Mouse (Mus musculus) gastrocnemius, postnatal 10 days (tissue): Measurements from ENCODE around the gene Elmo3. TPM values are rescaled to one million over a fixed set of nuclear protein-coding genes. Genes with fewer than 3 reads are reported as not detected.

Experiments used
- DNase-seq: peaks from one replicate; pipeline ENCODE4 v3.0.0; 2021; ENCODE audit warnings: mixed read lengths
- total RNA-seq, 2 experiments: library from RNA; stranded (reverse); gene quantifications; 2 replicates each; pipeline ENCODE4 v1.2.3; 2021

Elmo3 gene
- total RNA-seq, 2 experiments from 2014 or later, result 0.77 to 0.80 TPM

DNA sequence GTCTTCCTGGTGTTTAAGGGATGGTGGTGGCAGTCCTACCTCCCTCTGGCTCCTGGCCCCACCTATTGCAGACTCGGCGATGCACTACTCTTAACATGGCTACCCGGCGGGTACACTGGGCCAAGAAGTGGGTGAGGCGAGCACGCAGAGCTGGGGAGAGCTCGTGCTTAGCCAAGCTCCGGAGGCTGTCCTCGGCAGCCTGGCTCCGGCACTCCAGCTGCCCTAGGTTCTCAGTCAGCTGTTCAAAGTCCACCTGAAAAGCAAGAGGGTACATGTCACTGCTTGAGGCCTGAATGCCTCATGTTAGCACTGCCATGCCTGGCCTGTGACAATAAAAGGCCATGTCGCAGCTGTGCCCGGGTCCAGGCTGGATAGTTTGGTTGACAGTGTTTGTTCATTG lies 24.9 kb downstream of the Elmo3 start:
- no peak for DNase-seq

DNA sequence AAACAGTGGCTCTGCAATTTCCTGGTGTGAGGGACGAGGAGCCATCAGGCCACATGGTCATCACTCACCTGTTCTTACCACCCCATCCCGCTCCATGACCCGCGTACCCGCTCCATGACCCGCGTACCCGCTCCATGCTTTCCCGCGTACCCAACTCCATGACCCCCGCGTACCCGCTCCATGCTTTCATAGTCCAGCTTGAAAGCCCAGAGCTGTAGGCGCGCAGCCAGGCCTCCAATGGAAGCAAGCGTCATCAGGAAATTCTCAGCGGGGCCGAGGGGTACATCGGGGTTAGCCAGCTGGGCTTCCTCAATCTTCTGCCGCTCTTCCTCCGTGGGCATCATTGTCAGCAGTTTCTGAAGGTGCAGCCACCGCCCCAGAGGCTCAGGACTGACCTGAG lies 26.1 kb downstream of the Elmo3 start:
- DNase-seq, result no peak

DNA sequence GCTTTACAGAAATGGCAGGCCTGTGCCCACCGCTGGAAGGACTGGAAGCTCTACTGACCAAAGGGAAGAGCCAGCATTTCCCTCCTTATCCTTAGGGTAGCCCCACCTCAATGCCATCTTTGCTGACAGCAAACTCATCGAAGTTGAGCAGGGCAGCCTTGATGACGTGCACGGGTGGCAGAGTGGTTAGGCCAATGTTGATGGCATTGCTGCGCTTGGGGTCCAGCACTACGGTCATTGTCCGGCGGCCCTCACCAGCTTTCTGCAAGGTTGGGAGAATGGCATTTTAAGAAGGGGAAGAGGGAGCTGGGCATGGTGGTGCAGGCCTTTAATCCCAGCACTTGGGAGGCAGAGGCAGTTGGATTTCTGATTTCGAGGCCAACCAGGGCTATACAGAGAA lies 26.5 kb downstream of the Elmo3 start:
- no peak for DNase-seq

- no peak for DNase-seq
These were observed 27.1 kb downstream of the Elmo3 start for GRCm38 (mm10) chr8:105332523-105332922.

DNA sequence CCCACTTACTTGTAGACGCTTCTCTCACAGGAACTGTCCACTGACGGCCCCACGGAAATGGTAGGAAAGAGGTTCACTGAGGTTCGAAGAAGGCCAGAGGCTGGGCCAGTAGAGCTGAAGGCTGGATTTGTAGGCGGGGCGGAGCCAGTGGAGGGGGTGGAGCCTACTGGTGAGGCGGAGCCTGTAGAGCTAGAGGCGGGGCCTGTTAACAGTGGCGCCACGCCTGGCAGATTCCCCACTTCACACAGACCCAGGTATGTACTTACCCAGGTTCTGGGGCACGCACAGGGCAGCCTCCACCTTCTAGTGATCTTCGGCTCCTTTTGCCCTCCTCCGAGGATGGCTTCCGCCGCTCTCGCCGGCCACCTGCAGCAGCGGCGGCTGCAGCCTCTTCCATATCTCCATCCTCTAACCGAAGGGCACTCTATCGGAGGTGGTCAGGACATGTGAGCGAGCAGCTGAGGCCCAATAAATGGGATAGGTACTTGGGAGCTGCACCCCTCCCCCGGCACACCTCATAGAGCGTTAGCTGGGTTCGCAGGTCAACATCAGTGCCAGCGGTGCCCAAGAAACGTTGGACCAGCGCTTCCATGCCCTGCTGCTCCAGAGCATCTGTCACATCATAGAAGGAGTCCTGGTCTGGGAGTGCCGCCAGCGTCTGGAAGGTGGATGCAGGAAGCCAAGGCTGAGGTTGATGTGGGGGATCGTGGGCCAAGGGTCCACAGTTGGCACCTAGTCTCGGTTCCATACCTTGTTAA lies 31.2 kb downstream of the Elmo3 start:
- DNase-seq, result no peak

DNA sequence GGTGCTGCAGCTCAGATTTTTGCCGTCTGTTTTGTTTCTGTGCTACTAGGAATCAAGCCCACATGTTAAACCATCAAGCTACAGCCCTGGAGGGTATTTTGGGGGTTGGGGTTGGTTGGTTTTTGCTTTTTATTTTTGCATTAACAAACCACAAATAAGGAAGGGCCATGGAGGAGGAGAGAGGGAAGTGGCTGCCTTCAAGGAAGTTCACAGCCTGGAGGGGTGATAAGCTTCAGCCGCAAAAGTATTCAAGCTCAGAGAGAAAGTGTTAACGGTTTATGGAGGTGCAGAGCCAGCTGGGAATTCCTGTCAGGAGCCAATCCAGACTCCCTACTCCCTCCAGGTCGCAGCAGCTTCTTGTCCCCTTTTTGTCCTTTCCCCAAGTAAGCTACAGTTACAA lies 33.6 kb downstream of the Elmo3 start:
- DNase-seq, result no peak

- DNase-seq, result no peak
These were observed 34.7 kb downstream of the Elmo3 start for GRCm38 (mm10) chr8:105339886-105340635.

DNA sequence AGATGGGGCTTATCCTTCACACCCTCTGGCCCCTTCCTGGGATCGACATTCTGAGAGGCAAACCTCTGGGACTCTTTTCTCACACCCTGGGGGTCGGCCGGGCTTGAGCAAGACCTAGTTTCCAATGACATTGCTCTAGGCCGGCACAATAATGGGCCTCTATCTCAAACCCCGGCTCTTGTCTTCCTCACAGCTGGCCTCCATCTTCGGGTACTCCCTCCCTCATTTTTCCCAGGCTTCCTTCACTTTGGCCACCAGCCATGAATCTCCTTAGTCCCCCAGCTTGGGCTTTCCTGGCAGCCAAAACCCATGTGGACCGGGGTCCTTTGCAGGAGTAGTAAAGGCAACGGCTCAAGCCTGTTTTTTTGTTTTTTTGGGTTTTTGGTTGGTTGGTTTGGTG lies 36.0 kb downstream of the Elmo3 start:
- DNase-seq, result no peak

- no peak for DNase-seq
These were observed 37.4 kb downstream of the Elmo3 start for GRCm38 (mm10) chr8:105342768-105343167.

- DNase-seq, result no peak
These were observed 38.6 kb downstream of the Elmo3 start for GRCm38 (mm10) chr8:105343791-105344574.

GRCm38 (mm10) chr8:105345061-105345975 lies 39.9 kb downstream of the Elmo3 start:
- DNase-seq, result no peak

DNA sequence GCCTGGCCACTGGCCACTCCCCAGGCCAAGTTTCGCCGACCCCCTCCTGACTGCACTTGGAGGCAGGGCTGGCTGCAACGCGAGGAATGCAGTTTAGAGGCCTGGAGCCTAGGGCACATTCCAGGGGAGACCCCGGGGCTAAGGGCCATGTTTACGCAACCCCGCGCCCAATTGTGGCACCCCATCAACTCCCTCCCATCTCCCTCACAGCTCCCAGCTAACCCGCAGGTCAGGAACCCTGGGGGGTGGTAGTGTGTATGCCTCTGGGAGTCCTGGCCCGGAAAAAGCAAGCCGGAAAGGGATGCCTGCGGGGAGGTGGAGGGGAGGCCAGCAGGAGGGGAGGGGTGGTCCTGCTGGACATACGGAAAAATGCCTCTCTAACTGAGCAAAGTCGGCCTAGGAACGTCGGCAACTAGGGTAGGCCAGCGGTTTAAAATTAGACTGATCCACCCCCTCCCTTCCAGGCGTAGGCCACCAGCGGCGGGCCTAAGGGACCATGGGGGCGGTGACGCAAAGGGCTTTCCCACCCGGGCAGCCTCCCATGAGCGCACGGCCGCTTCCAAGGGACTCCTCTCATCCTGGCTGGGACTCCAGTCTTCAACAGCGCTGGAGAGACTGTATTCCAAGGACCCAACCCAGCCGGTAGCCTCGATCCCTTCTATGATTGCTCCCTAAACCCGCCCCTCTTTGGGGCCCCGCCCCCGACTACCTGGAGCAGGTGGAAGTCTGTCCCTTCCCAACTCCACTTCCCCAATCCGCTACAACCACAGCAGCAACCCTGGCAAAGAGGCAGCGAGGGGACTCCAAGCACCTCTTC lies 41.4 kb downstream of the Elmo3 start:
- DNase-seq, result peak; percentile 77

- peak; percentile 88 for DNase-seq
These were observed 42.2 kb downstream of the Elmo3 start, which contains the start of gene Fhod1 for GRCm38 (mm10) chr8:105347428-105348221. Gene Fhod1 (minus strand): TSS chr8:105347953.

DNA sequence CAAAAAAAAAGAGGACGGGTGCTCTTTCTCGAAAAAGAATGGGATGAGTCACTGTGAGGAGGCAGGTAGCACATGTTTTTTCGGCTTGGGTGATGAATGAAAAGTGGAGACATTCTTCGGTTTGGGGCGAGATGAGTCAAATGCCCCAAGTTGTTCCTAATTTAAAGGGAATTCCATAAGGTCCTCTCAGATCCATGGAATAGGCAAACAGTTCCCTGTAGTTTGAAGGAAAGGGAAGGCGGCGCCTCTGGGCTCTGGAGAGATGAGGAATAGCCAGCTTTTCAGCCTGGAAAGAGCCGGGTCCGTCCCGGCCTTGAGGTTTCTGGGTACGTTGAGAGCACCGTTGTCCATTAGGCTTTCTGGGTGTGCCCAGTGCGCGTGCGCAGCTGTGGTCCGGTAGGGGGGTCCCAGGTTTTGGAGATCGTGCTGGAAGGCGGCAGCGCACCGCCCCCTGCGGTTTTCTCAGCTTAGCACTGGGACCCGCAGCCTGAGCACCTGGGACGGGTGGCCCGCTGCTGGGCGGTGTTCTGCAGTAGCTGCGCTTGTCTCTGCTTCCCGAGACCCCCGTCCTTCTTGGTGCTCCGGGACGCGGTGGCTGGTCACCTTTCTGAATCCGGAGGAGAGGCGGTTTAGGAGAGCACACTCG lies 43.2 kb downstream of the Elmo3 start, which contains the start of gene Slc9a5:
Slc9a5 (plus strand) TSS at position 394 of the 646 bp plus-strand sequence.
- peak; percentile 50 for DNase-seq

DNA sequence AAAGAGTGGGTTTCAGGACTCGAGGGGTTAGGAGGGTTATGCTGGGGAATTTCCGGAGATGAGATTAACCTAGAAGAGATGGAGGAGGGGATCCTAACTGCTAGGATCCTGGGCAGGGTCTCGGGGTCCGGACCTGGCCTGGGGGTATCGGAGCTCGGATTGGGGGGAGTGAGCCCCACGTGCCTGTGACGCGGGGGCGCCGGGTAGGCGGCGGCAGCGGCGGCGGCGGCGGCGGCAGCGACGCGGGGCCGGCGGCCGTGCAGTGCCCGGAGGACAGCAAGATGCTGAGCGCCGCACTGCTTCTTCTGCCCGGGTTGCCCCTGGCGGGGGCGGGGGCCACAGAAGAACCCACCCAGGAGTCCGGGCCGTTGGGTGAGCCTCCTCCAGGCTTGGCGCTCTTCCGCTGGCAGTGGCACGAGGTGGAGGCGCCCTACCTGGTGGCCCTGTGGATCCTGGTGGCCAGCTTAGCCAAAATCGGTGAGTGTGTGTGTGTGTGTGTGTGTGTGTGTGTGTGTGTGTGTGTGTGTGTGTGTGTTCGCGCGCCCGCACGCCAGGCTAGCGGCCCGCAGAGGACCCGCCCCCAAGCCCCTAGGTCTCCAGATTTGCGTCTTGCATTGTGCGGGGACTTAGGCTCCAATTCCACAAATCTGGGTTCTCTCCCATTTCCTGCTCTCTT lies 43.8 kb downstream of the Elmo3 start:
- DNase-seq, result no peak

DNA sequence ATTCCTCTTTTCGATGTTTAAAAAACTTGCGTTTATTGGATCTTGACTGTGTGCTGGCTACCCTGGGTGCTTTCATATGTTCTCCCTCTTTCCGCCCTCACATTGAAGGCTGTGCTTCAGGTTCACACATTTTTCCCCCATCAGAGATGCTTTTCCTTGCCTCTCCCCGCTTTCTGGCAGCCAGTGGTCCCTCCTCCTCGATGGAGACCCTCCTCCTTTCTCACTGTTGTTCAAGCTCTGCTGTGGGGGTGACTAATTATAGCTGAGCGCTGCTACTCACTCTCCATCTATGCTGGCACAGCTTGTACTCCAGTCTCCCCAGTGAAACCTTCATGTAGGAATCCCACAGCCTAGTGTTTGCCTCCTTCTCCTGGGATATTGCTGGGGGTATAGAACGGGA lies 44.8 kb downstream of the Elmo3 start:
- no peak for DNase-seq

DNA sequence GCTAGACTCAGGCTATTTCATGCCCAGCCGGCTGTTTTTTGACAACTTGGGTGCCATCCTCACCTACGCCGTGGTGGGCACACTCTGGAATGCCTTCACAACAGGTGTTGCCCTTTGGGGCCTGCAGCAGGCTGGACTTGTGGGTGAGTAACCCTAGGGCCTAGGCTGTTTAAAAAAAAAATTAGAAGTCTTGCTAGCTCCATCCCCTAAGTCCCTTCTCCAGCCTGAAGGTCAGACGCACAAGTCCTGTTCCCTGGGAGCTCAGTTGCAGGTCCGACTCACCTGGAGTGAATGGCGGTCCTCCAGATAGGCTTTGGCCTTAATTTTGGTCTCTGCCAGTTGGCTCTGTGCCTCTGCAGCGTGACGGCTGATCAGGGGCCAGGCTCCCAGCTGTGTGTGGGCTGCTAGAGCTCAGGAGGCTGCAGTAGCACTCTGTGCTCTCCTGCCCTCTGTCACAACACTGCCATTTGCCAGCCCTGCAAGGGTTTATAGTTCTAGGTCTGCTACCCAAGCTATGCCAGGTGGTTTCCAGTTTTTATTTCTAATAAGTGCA lies 48.3 kb downstream of the Elmo3 start:
- DNase-seq, result no peak

DNA sequence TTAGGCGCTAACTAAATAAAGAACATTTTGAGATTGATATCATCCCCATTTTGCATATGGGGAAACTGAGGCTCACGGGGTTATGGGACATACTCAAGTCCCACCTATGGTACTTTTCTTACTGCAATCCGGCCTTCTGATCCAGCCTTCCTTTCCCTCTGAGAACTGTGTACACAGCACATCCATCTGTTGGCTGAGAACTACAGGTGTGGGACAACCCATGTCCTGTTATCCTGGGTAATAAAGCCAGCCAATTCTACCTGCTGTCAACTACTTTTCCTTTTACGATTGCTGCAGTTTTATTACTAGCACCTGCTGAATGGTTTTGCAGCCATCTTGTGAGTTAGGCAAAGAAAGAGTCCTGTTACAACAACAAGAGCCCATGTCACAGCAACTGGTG lies 49.1 kb downstream of the Elmo3 start:
- DNase-seq, result no peak
